Mouse (Mus musculus) midbrain, embryonic 15.5 days (tissue): Measurements from ENCODE around the gene Wdr78. TPM values are rescaled to one million over a fixed set of nuclear protein-coding genes. Genes with fewer than 3 reads are reported as not detected.
A peak's percentile ranks its signal among the peaks of the same experiment; 100 is the strongest.

Experiments
- ATAC-seq: fragments of 200-750 bp; cut with Nextera tagmentation; replicated peaks from 2 replicates; pipeline ENCODE4 v1.8.0; 2017; ENCODE audit warnings: moderate TSS enrichment
- H3K27ac ChIP-seq: fragments of 300-500 bp; sonication (generic); 2 replicates; pipeline ENCODE4 v1.5.1; 2015; ENCODE audit warnings: mild to moderate bottlenecking, inconsistent platforms
- H3K27me3 ChIP-seq: fragments of 300-500 bp; sonication (generic); replicated peaks from 2 replicates; pipeline ENCODE4 v1.6.1; 2015; ENCODE audit warnings: inconsistent platforms
- H3K36me3 ChIP-seq: fragments of 300-500 bp; sonication (generic); replicated peaks from 2 replicates; pipeline ENCODE4 v1.6.1; 2015; ENCODE audit warnings: inconsistent platforms
- H3K4me1 ChIP-seq: fragments of 300-500 bp; sonication (generic); 2 replicates; pipeline ENCODE4 v1.6.1; 2015; ENCODE audit warnings: inconsistent platforms
- H3K4me2 ChIP-seq: fragments of 300-500 bp; sonication (generic); 2 replicates; pipeline ENCODE4 v1.6.1; 2015; ENCODE audit warnings: inconsistent platforms, mild to moderate bottlenecking, moderate library complexity
- H3K4me3 ChIP-seq: fragments of 300-500 bp; sonication (generic); 2 replicates; pipeline ENCODE4 v1.5.1; 2015; ENCODE audit warnings: mild to moderate bottlenecking, inconsistent platforms
- H3K9ac ChIP-seq: fragments of 300-500 bp; sonication (generic); 2 replicates; pipeline ENCODE4 v1.6.1; 2015; ENCODE audit warnings: mild to moderate bottlenecking, inconsistent platforms
- H3K9me3 ChIP-seq: fragments of 300-500 bp; sonication (generic); 2 replicates; pipeline ENCODE4 v1.6.1; 2016; ENCODE audit warnings: inconsistent platforms
- WGBS: fragments of 180-500 bp; shearing (Covaris S2); methylation state at CpG from one replicate; pipeline ENCODE4 v1.1.7; 2015; ENCODE audit warnings: mixed read lengths; 5-methylcytosine and 5-hydroxymethylcytosine counted together
- polyA plus RNA-seq: library from polyadenylated mRNA; unstranded; fragments of >200 nt; fragmentation: Nextera tagmentation; extraction: Ambion mirVana; gene quantifications from 2 replicates; pipeline ENCODE4 v1.2.1, GENCODE M21; 2015

Gene Wdr78
- polyA plus RNA-seq, 1 experiment from 2014 or later, result 5.4 TPM

DNA sequence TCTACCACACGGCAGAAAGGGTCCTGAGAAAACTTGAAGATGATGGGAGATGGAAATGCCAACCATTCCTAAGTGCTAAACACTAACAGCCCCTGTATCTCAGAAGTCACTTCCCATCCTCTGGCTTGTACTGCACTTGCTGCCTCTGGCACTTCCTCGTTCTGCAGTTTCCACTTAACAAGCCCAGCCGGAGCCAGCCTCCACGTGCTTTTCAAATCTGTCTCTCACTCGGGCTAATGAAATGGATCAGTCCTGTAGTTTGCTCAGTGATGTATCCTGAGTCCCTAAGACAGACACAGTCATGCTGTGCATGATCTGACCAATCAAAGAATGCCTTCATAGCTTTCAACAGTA is 74.5 kb downstream of the Wdr78 start:
- no peaks in the 10 kb centered on the region for H3K9me3 ChIP-seq
- H3K4me2 ChIP-seq, result no peak overlapping the region
- H3K9ac ChIP-seq, result no peak overlapping the region
- H3K27me3 ChIP-seq, result no peaks in the 10 kb centered on the region
- H3K4me3 ChIP-seq, result no peak overlapping the region
- no peak for ATAC-seq
- 83% methylated on average over 5 of the region's 5 CpGs for WGBS
- H3K36me3 ChIP-seq, result no peaks in the 10 kb centered on the region
- H3K4me1 ChIP-seq, result no peaks in the 10 kb centered on the region
- no peak overlapping the region for H3K27ac ChIP-seq

DNA sequence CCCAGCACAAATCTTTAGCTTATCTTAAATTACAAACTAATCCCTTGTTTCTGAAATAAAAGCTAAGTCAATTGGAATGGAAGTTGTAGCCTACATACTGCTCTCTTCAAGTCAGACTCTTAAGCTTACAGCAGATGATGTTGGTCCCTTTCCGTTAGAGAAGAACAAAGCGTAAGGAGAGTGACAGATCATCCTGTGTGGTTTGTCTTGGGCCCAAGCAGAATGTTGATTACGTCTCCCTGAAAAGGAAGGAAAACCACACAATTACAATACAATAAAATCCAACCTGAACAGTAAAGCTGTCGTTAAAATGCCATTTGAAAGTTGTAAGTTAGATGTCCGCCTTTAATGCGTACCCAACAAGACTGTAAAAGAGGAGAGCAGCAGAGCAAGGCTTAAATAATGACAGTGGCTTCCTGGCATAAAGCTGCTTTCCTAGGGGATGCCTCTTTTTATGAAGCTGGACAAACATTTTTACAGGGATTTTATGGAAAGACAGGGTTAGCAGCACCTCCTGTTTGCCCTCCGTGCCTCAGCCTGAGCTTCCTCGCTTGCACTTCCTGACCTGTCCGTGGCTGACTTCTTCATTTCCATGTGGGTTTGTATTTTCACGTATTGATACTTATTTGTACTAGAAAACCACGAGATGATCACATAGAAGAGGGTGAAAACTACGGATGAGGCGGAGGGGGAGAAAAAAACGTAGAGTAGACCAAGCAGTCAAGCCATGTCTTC is 75.1 kb downstream of the Wdr78 start:
- Histone ChIP-seq H3K36me3 (no peaks in the 10 kb centered on the region), H3K9ac (no peak overlapping the region), H3K27ac (no peak overlapping the region), H3K4me2 (no peak overlapping the region), H3K4me1 (no peaks in the 10 kb centered on the region), H3K27me3 (no peaks in the 10 kb centered on the region), H3K4me3 (no peak overlapping the region), H3K9me3 (no peaks in the 10 kb centered on the region)
- 86% methylated on average over 14 of the region's 14 CpGs for WGBS
- ATAC-seq, result no peak

DNA sequence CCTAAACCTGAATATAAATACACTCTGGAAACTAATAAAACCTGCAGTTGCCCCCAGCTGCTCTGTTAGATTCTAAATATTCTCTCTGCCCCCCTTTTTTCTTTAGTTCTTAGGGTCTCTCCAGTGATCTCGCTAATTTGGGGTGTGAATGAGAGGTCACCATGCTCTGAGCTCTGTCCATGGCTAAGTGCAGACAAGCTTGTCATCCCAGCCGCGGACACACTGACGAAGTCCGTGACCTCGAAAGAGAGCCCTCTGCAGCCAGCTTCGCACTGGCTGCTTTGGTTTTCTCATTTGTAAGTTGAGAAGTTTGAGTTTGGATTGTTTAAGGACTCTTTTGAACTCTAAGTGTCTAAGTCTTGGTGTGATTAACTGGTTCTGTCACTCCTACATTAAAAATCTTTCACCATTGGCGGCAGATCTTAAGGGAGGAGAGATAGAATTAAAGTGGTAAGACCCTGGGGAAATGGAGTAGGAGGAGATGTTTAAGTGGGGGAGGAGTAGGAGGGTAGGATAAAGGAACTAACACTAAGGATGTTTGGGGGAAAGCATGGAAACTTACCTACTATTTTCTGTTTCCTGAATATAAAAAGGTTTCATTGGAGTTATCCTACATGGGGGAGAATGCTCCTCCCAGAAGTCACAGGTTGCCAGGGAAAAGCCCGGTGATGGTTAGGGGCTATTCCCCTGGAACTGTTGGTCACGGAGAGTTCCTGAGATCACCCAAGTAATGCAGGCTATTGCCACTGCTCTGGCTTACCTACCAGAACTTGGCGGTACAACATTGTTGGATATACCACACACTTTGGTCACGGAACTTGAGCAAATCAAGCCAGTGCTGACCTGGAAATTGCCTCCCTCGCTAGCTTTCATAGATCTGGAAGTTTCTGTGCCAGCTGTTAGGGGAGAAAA is 85.9 kb downstream of the Wdr78 start:
- no peak overlapping the region for H3K9ac ChIP-seq
- H3K9me3 ChIP-seq, result no peaks in the 10 kb centered on the region
- no peak overlapping the region for H3K4me2 ChIP-seq
- H3K27me3 ChIP-seq, result no peaks in the 10 kb centered on the region
- 82% methylated on average over 13 of the region's 13 CpGs for WGBS
- H3K4me1 ChIP-seq, result no peaks in the 10 kb centered on the region
- H3K27ac ChIP-seq, result no peak overlapping the region
- ATAC-seq, result no peak
- no peak overlapping the region for H3K4me3 ChIP-seq
- no peaks in the 10 kb centered on the region for H3K36me3 ChIP-seq

DNA sequence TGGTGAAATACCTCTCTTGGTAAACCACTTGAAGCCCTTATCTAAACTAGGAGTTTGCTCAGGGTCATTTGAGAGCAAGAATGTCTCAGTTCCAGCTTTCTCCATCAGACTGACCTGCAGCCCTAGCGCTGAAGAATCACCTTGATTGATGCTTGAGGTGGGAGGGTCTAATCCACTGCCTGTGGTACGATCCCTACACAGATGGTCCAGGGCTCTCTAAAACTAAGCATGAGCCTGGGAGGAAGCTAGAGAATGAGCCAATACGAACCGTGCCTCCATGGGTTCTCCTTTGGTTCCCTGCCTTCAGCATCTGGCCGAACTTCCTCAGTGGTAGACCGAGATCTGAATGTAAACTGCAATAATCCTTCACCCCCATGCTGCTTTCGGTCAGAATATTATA is 86.6 kb downstream of the Wdr78 start:
- no peak overlapping the region for H3K4me3 ChIP-seq
- no peaks in the 10 kb centered on the region for H3K9me3 ChIP-seq
- no peak overlapping the region for H3K9ac ChIP-seq
- no peaks in the 10 kb centered on the region for H3K4me1 ChIP-seq
- 83% methylated on average over 7 of the region's 7 CpGs for WGBS
- no peaks in the 10 kb centered on the region for H3K36me3 ChIP-seq
- no peaks in the 10 kb centered on the region for H3K27me3 ChIP-seq
- H3K27ac ChIP-seq, result no peak overlapping the region
- H3K4me2 ChIP-seq, result no peak overlapping the region
- no peak for ATAC-seq

DNA sequence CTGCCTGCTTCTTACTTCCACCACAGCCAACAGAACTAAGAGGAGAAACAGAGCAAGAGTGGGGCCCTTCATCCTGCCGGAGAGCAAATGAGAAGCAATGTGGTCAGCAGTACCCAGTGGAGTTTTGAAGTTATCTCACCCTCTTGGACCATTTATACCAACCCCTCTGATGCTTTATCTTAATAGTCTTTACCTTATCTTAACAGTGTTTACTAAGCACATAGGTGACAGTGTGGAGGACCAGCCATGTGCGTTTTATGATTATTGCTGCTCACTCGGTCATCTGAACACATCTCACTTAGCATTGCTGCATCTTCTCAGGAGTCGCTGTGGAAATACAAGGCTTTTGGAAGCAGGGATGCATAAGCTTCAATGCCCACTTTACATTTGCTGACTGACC is 87.7 kb downstream of the Wdr78 start, which contains the start of gene Insl5:
Insl5 (minus strand) TSS at position 222 of the 400 bp plus-strand sequence.
- Histone ChIP-seq H3K4me3 (no peak within 1 kb of the TSS), H3K4me2 (no peak within 1 kb of the TSS), H3K9me3 (no peaks in the 10 kb centered on the region), H3K27me3 (no peaks in the 10 kb centered on the region), H3K36me3 (no peaks in the 10 kb centered on the region), H3K4me1 (no peaks in the 10 kb centered on the region), H3K9ac (no peak within 1 kb of the TSS), H3K27ac (no peak within 1 kb of the TSS)
- WGBS, result 92% methylated on average over 4 of the region's 4 CpGs
- ATAC-seq, result no peak

DNA sequence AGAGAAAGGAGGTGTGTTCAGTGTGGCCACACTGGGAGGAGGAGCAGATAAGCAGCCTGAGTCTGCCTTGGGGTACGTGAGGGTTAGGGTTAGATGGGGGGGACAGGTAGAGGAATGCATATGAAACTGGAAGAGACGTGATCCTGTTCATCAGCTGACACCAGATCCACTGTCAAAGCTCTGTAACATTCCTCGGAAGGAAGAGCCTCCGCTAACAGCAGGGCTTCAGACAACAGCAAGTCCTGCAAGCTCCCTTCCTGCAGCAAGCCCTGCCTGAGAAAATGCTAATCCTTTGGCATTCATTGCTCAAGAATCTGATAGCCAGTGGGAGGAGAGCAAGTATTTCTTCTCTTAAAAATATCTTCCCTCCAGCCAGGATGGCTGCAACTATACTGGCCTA is 100.9 kb downstream of the Wdr78 start:
- no peak overlapping the region for H3K9ac ChIP-seq
- H3K4me3 ChIP-seq, result no peak overlapping the region
- WGBS, result 0% methylated on average over 4 of the region's 4 CpGs
- no peak overlapping the region for H3K27ac ChIP-seq
- H3K4me1 ChIP-seq, result peaks cover 17% of the 10 kb centered on the region
- no peaks in the 10 kb centered on the region for H3K9me3 ChIP-seq
- no peaks in the 10 kb centered on the region for H3K36me3 ChIP-seq
- 0 out of 2 replicates have a peak overlapping the region, but pooled peaks have one; percentile 4 for H3K4me2 ChIP-seq
- ATAC-seq, result no peak; the same call in 1 of the 2 replicates
- no peaks in the 10 kb centered on the region for H3K27me3 ChIP-seq

DNA sequence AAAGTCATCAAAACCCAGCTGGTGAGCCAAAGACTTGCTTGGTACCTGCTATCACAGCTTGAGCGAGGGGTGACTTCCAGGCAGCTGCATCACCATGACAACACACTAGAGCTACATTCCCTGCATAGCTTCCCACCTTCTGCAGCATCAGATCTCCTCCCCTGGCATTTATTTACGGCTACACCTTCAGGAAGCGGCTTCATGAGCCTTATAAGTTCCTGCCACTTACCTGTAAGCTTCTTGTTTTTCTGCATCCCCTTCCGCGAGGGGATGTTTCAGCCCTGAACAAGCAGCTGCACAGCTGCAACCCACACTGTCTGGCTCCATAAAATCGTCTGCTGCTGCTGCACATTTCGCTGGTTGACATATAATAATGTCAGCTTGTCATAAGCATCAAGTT is 102.5 kb downstream of the Wdr78 start:
- Histone ChIP-seq H3K27me3 (no peaks in the 10 kb centered on the region), H3K4me2 (peak overlapping the region; percentile 39), H3K9me3 (no peaks in the 10 kb centered on the region), H3K27ac (peak overlapping the region; percentile 76), H3K4me3 (peak overlapping the region; percentile 16; the same call in 1 of the 2 replicates), H3K9ac (no peak overlapping the region), H3K4me1 (peaks cover 23% of the 10 kb centered on the region), H3K36me3 (no peaks in the 10 kb centered on the region)
- ATAC-seq, result peak; percentile 92
- WGBS, result 23% methylated on average over 7 of the region's 7 CpGs

DNA sequence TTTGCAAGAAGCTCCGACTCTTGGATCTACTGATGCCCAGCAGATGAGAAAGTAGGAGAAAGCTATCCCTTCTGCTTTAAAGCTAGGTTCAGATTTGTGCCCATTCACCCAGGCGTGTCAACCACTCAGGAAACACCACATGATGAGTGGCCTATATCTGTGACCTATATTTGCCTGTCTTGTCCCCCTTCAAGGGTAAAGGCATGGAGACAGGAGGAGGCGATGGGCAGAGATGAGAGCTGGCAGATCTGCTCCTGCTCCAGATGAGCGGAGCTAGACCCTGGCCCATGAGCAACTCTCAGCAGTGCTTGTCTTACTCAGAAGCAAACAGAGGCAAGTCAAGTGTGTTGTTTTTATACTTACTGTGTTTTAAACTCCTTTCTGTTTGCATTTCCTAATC is 103.6 kb downstream of the Wdr78 start:
- no peak for ATAC-seq
- no peak overlapping the region for H3K9ac ChIP-seq
- no peak overlapping the region for H3K4me3 ChIP-seq
- no peak overlapping the region for H3K4me2 ChIP-seq
- no peak overlapping the region for H3K27ac ChIP-seq
- H3K36me3 ChIP-seq, result no peaks in the 10 kb centered on the region
- no peaks in the 10 kb centered on the region for H3K27me3 ChIP-seq
- peaks cover 26% of the 10 kb centered on the region for H3K4me1 ChIP-seq
- no peaks in the 10 kb centered on the region for H3K9me3 ChIP-seq
- WGBS, result 95% methylated on average over 4 of the region's 4 CpGs

DNA sequence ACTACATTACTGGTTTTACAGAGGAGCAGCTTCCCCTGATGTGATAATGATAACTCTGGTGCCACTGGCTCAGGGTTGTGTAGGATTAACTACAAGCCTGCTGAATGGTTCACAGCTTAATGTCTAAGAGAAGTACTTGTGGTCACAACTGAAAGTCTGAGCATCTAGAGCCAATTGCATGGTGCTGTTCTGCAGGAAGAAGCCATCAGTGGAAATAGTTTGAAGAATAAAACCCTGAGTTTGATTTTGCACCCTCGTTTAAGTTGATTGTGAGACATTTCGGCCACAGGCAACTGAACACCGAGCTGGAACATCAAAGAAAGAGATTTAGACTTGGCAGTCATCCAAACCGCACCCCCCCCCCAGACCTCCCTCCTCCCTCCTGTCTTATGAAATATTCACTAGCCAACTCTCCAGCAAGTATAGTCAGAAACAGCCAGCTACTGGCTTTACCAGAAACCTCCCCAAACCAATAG is 107.4 kb downstream of the Wdr78 start:
- no peak overlapping the region for H3K9ac ChIP-seq
- peak; percentile 51; the same call in 1 of the 2 replicates for ATAC-seq
- H3K36me3 ChIP-seq, result no peaks in the 10 kb centered on the region
- peaks cover 14% of the 10 kb centered on the region for H3K4me1 ChIP-seq
- no peak overlapping the region for H3K4me3 ChIP-seq
- H3K27me3 ChIP-seq, result no peaks in the 10 kb centered on the region
- H3K4me2 ChIP-seq, result no peak overlapping the region
- no peaks in the 10 kb centered on the region for H3K9me3 ChIP-seq
- peak overlapping the region; percentile 60 for H3K27ac ChIP-seq
- 12% methylated on average over 4 of the region's 4 CpGs for WGBS

DNA sequence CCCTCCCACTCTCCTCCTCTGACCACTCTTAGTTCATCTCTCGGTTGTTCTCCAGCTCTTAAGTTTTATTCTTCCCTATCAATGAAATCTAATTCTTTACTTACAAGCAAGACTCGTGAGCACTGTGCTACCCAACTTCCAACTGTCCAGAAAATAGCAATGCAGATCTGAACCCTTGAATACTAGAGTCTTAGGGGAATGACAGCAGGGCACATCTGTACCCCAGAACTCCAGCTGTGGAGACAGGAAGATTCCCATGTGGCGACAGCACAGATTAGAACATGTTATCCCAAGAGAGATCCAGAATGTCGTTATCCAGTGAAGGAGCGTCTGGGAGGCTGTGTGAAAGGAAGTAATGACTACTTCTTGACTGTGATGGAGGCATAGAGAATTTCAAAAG is 108.1 kb downstream of the Wdr78 start:
- Histone ChIP-seq H3K4me1 (peaks cover 9% of the 10 kb centered on the region; the same call in 1 of the 2 replicates), H3K27me3 (no peaks in the 10 kb centered on the region), H3K9me3 (no peaks in the 10 kb centered on the region), H3K4me3 (no peak overlapping the region), H3K36me3 (no peaks in the 10 kb centered on the region), H3K27ac (peak overlapping the region; percentile 60; the same call in 1 of the 2 replicates), H3K9ac (no peak overlapping the region), H3K4me2 (no peak overlapping the region)
- no peak for ATAC-seq
- 61% methylated on average over 5 of the region's 5 CpGs for WGBS

DNA sequence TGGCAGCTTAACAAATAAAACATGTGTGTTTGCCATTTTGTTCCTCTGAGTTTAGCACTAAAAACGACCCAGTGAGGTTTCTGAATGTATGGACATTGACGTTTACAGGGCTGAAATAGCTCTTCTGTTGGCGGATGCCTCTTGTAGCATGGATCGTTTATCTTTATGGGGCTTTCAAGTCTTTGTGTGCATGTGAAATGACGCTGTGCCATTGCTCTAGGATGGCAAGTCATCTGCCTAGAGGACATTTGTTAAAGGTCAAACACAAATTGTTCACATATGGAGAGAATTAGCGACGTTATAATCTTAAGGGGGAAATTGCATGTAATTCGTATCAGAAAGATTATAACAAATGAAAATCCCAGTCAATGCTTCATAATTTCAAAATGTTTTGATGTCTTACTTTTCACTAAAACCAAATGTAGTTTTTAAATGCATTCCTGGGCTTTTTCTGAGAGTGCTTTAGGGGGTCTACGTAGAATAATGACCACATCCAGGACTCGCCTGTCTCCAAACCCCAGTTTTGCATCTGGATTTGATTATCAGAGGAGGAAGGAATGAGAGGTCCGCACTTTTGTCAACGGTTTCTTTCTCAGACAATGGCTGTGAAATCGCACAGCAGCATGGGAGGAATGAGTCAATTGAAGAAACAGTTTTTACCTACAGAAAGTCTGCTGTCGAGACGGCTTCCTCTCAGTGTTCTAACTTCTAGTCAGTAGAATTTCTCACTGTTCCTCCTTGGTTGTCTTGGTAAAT is 109.0 kb downstream of the Wdr78 start:
- no peak overlapping the region for H3K27ac ChIP-seq

DNA sequence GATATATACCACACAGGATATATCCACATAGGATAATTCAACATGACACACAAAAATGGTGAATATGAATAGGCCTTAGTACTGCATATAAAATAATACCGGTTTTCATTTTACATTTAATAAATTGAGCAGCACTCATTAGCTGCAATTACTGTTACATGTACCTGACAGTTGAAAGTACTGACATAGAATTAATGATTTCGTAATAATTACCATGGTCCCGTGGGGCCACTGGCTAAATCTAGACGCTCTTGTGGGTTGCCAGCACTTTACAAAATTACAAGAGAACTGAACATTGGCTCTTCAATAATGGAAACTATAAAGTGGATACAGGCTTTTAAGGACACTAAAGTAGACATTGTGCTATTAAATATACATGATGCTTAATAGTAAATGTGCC is 109.7 kb downstream of the Wdr78 start:
- Histone ChIP-seq H3K4me2 (no peak overlapping the region), H3K4me1 (peaks cover 9% of the 10 kb centered on the region; the same call in 1 of the 2 replicates), H3K9ac (no peak overlapping the region), H3K27me3 (no peaks in the 10 kb centered on the region), H3K4me3 (no peak overlapping the region), H3K9me3 (no peaks in the 10 kb centered on the region), H3K27ac (no peak overlapping the region), H3K36me3 (no peaks in the 10 kb centered on the region)
- ATAC-seq, result no peak; the same call in 1 of the 2 replicates
- WGBS, result 73% methylated on average over 4 of the region's 4 CpGs

More for the DNA sequence above, 109.0 kb downstream of the Wdr78 start:
- Histone ChIP-seq H3K27me3 (no peaks in the 10 kb centered on the region), H3K9me3 (no peaks in the 10 kb centered on the region), H3K4me2 (no peak overlapping the region), H3K9ac (no peak overlapping the region), H3K36me3 (no peaks in the 10 kb centered on the region), H3K4me1 (peaks cover 9% of the 10 kb centered on the region; the same call in 1 of the 2 replicates), H3K4me3 (no peak overlapping the region)
- no peak for ATAC-seq
- 66% methylated on average over 15 of the region's 15 CpGs for whole genome bisulfite sequencing
